Mouse (Mus musculus) brown adipose tissue, adult 24 weeks (tissue): ENCODE measurements around the gene Kctd7. TPM values are rescaled to one million over a fixed set of nuclear protein-coding genes. Genes with fewer than 3 reads are reported as not detected.
A peak's percentile ranks its signal among the peaks of the same experiment; 100 is the strongest.

Experiments
- H3K27ac ChIP-seq: fragments of 200-500 bp; replicated peaks from 2 replicates; pipeline ENCODE4 v1.5.1; 2012; ENCODE audit warnings: low read depth, mild to moderate bottlenecking, low read length
- H3K4me1 ChIP-seq: fragments of 200-500 bp; 2 replicates; pipeline ENCODE4 v1.6.1; 2012; ENCODE audit warnings: low read length, mixed read lengths; ENCODE audit not compliant: control insufficient read depth, insufficient read depth, insufficient read length
- H3K4me3 ChIP-seq: fragments of 200-500 bp; 2 replicates; pipeline ENCODE4 v1.5.1; 2012; ENCODE audit warnings: low read depth, mild to moderate bottlenecking, low read length, moderate library complexity; ENCODE audit not compliant: insufficient read depth
- polyA plus RNA-seq: library from polyadenylated mRNA; stranded (reverse); fragments of >200 nt; gene quantifications from 2 replicates; pipeline ENCODE4 v1.2.4, GENCODE M21; 2012; ENCODE audit not compliant: missing spikeins, insufficient read depth, insufficient read length

Kctd7 gene
- polyA plus RNA-seq, 1 experiment, result 1.2 TPM

DNA sequence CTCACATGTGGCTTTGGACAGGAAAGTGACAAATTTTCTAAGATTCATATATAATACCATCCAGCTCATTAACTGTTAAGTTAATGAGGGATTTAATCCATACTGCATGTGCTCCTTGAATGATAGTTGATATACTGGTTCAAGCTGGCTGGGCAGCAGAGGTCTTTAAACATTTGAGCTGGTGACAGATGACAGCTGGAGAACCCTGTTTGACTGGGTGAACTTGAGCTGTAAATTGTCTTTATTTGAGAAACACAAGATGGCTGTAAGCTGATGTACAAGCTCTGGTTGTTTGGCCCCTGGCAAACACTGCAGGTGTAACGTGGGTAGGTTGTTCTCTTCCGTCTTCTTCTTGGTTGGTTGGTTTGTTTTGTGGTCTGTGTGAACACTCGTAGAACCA, 49.1 kb downstream of the Kctd7 start:
- no peak overlapping the region for H3K27ac ChIP-seq
- no peak overlapping the region for H3K4me3 ChIP-seq
- H3K4me1 ChIP-seq, result no peaks in the 10 kb centered on the region

- no peaks in the 10 kb centered on the region for H3K4me1 ChIP-seq
Observed at GRCm38 (mm10) chr5:130196307-130196706, 51.6 kb downstream of the Kctd7 start.

GRCm38 (mm10) chr5:130197454-130197853, 52.8 kb downstream of the Kctd7 start:
- Histone ChIP-seq H3K27ac (no peak overlapping the region), H3K4me1 (no peaks in the 10 kb centered on the region), H3K4me3 (no peak overlapping the region)

More at GRCm38 (mm10) chr5:130196307-130196706, 51.6 kb downstream of the Kctd7 start:
- no peak overlapping the region for H3K4me3 ChIP-seq
- no peak overlapping the region for H3K27ac ChIP-seq

- Histone ChIP-seq H3K4me3 (no peak overlapping the region), H3K4me1 (no peaks in the 10 kb centered on the region), H3K27ac (no peak overlapping the region)
Observed at GRCm38 (mm10) chr5:130197981-130198380, 53.3 kb downstream of the Kctd7 start.

GRCm38 (mm10) chr5:130200233-130201029, 55.8 kb downstream of the Kctd7 start:
- H3K4me3 ChIP-seq, result no peak overlapping the region
- H3K4me1 ChIP-seq, result peaks cover 12% of the 10 kb centered on the region
- H3K27ac ChIP-seq, result no peak overlapping the region

DNA sequence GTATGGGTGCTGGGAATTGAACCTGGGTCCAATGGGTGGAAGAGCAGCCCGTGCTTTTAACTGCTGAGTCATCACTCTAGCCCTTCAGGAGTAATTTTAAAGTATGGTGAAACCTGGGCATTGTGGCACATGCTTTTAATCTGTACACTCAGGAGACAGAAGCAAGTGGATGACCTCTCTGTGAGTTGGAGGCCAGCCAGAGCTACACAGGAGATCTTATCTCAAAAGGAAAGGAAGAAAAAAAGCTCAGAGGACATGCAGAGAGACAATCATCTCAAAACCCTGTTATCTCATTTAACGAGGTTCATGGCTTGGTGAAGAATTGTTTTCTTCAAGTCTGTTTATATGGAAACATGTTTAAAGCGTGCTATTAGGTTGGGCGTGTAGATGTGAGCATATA, 59.3 kb downstream of the Kctd7 start:
- Histone ChIP-seq H3K27ac (peak overlapping the region; percentile 32), H3K4me1 (peaks cover 12% of the 10 kb centered on the region), H3K4me3 (no peak overlapping the region)

- Histone ChIP-seq H3K27ac (peak overlapping the region; percentile 32), H3K4me3 (no peak overlapping the region), H3K4me1 (peaks cover 12% of the 10 kb centered on the region)
Observed at GRCm38 (mm10) chr5:130204560-130204959, 59.9 kb downstream of the Kctd7 start.

Other genes with a start within 250 kb of the Kctd7 start
- 0.83 and 1.9 TPM in 2 replicates for gene Zbed5, start 249.1 kb upstream of the Kctd7 start, polyA plus RNA-seq
- gene Phkg1, start 246.3 kb upstream of the Kctd7 start, polyA plus RNA-seq, result 2.3 and 9.8 TPM in 2 replicates
- 4.1 and 6.2 TPM in 2 replicates for gene Nupr1l, start 236.3 kb upstream of the Kctd7 start, polyA plus RNA-seq
- 31.1 and 41.5 TPM in 2 replicates for gene Vkorc1l1, start 202.9 kb upstream of the Kctd7 start, polyA plus RNA-seq
- gene Gusb, start 141.8 kb upstream of the Kctd7 start, polyA plus RNA-seq, result 16.5 and 18.5 TPM in 2 replicates
- gene Asl, start 115.6 kb upstream of the Kctd7 start, polyA plus RNA-seq, result 23.4 and 27.8 TPM in 2 replicates
- 21.9 and 23.3 TPM in 2 replicates for gene Crcp, start 115.6 kb upstream of the Kctd7 start, polyA plus RNA-seq
- 11.6 and 14.3 TPM in 2 replicates for gene Tpst1, start 71.5 kb upstream of the Kctd7 start, polyA plus RNA-seq
- gene Rabgef1, start 26.9 kb downstream of the Kctd7 start, polyA plus RNA-seq, result 16.7 and 19.1 TPM in 2 replicates
- gene Tmem248, start 72.2 kb downstream of the Kctd7 start, polyA plus RNA-seq, result 19.1 and 22.1 TPM in 2 replicates
- gene Sbds, start 110.7 kb downstream of the Kctd7 start, polyA plus RNA-seq, result 74.0 and 81.0 TPM in 2 replicates
- gene Tyw1, start 110.8 kb downstream of the Kctd7 start, polyA plus RNA-seq, result 6.4 and 6.5 TPM in 2 replicates
- gene Caln1, start 224.6 kb downstream of the Kctd7 start, polyA plus RNA-seq, result not detected in 2 replicates
- not detected in 2 replicates for gene A330070K13Rik, start 239.8 kb downstream of the Kctd7 start, polyA plus RNA-seq